Mouse (Mus musculus) bone marrow, adult 2 months (tissue): ENCODE data around the gene Nmur1. TPM values are rescaled to one million over a fixed set of nuclear protein-coding genes. Genes with fewer than 3 reads are reported as not detected.

Experiments
- H3K27ac ChIP-seq: fragments of 200-500 bp; 2 replicates; pipeline ENCODE4 v1.5.1; 2012; ENCODE audit warnings: low read depth, mild to moderate bottlenecking, control low read depth, inconsistent platforms, low read length; ENCODE audit not compliant: control insufficient read depth, poor library complexity, insufficient read depth
- H3K4me1 ChIP-seq: fragments of 200-500 bp; 2 replicates; pipeline ENCODE4 v1.6.1; 2011; ENCODE audit warnings: low read length; ENCODE audit not compliant: control insufficient read depth, insufficient read depth
- H3K4me3 ChIP-seq: fragments of 200-500 bp; replicated peaks from 2 replicates; pipeline ENCODE3; 2011; ENCODE audit warnings: mild to moderate bottlenecking, low read depth, low read length, control low read depth; ENCODE audit not compliant: control insufficient read depth
- CTCF ChIP-seq: fragments of 200-500 bp; IDR thresholded peaks from 2 replicates; pipeline ENCODE4 v1.5.1; 2011; ENCODE audit warnings: low read length, control low read depth; ENCODE audit not compliant: control insufficient read depth, insufficient read depth
- POLR2A ChIP-seq: fragments of 200-500 bp; IDR thresholded peaks from 2 replicates; pipeline ENCODE4 v1.6.1; 2011; ENCODE audit warnings: low read depth, mild to moderate bottlenecking, control low read depth, low read length, borderline replicate concordance; ENCODE audit not compliant: control insufficient read depth
- WGBS: fragments of 180-500 bp; shearing (Covaris S2); methylation state at CpG from one replicate; pipeline ENCODE4 v1.1.7; 2018; 5-methylcytosine and 5-hydroxymethylcytosine counted together
- polyA plus RNA-seq: library from polyadenylated mRNA; stranded (reverse); fragments of >200 nt; gene quantifications from 2 replicates; pipeline ENCODE4 v1.2.4, GENCODE M21; 2011; ENCODE audit warnings: low replicate concordance; ENCODE audit not compliant: missing spikeins, insufficient read depth, insufficient read length

Nmur1 gene
- polyA plus RNA-seq, 1 experiment: not detected

- Histone ChIP-seq H3K4me1 (peaks cover 1% of the 10 kb centered on the region; the same call in 1 of the 2 replicates), H3K27ac (no peak overlapping the region), H3K4me3 (no peak overlapping the region)
- no peak for TF ChIP-seq POLR2A
- WGBS: 54% methylated on average over 3 of the region's 3 CpGs
Measured at GRCm38 (mm10) chr1:86393219-86393618, 32.8 kb downstream of the Nmur1 start.

GRCm38 (mm10) chr1:86391425-86391824 lies 34.6 kb downstream of the Nmur1 start:
- H3K4me1 ChIP-seq: no peaks in the 10 kb centered on the region
- H3K27ac ChIP-seq: no peak overlapping the region
- WGBS: 58% methylated on average over 2 of the region's 2 CpGs
- H3K4me3 ChIP-seq: no peak overlapping the region
- no peak for TF ChIP-seq CTCF
- TF ChIP-seq POLR2A: no peak

- 1% methylated on average over 11 of the region's 11 CpGs for WGBS
- no peak overlapping the region for H3K27ac ChIP-seq
- H3K4me1 ChIP-seq: no peaks in the 10 kb centered on the region
- TF ChIP-seq CTCF (peak; percentile 80), POLR2A (no peak)
- H3K4me3 ChIP-seq: no peak overlapping the region
Measured at GRCm38 (mm10) chr1:86389230-86389629, 36.8 kb downstream of the Nmur1 start.

GRCm38 (mm10) chr1:86381027-86381426 lies 45.0 kb downstream of the Nmur1 start:
- peaks cover 2% of the 10 kb centered on the region for H3K4me1 ChIP-seq
- 19% methylated on average over 13 of the region's 13 CpGs for WGBS
- TF ChIP-seq CTCF (peak; percentile 93), POLR2A (no peak)
- peak overlapping the region; percentile 56 for H3K4me3 ChIP-seq
- no peak overlapping the region for H3K27ac ChIP-seq

GRCm38 (mm10) chr1:86379161-86379569 lies 46.9 kb downstream of the Nmur1 start:
- Histone ChIP-seq H3K4me3 (no peak overlapping the region), H3K27ac (peak overlapping the region; percentile 3; the same call in 1 of the 2 replicates), H3K4me1 (peaks cover 2% of the 10 kb centered on the region)
- 10% methylated on average over 9 of the region's 9 CpGs for WGBS
- no peak for TF ChIP-seq POLR2A
- TF ChIP-seq CTCF: no peak

DNA sequence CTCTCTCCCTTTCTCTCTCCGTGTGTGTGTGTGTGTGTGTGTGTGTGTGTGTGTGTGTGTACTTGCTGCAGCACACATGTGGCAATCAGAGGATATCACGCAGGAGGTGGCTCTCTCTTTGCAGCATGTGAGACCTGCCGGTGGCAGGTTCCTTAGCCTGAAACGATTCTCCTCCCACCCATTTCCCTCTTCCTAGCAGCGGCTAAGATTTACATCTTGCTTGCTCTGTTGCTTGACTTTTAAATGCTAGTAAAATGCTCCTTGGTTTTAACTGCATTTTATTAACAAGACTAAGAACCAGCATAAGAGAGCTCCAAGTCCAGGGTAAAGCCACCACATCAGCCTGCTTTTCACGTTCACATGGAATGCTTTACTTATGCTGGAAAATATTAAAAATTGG lies 47.4 kb downstream of the Nmur1 start:
- H3K27ac ChIP-seq: no peak overlapping the region
- no peak overlapping the region for H3K4me3 ChIP-seq
- TF ChIP-seq CTCF (no peak), POLR2A (no peak)
- 7% methylated on average over 6 of the region's 6 CpGs for WGBS
- H3K4me1 ChIP-seq: peaks cover 2% of the 10 kb centered on the region

DNA sequence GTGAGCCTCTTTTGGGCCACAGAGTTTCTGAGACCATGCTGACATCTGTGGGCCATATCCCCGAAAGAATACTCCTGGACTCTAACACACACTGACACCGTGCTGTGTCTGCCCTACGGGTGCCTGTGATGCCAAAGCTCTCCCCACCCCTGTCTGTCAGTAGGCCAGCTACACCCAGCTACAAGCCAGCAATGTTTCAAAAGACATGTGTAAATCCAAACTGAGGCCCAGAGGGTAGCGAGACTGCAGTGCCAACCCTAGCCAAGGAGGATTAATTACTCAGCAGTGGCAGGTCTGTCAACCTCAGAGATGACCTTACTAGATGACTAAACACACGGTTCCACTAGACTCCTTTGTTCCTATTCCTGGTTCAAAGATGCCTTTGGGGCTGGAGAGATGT lies 49.7 kb downstream of the Nmur1 start:
- Histone ChIP-seq H3K4me3 (no peak overlapping the region), H3K4me1 (peaks cover 2% of the 10 kb centered on the region), H3K27ac (no peak overlapping the region)
- TF ChIP-seq CTCF: no peak
- TF ChIP-seq POLR2A: no peak
- 85% methylated on average over 5 of the region's 5 CpGs for WGBS

GRCm38 (mm10) chr1:86371997-86372396 lies 54.0 kb downstream of the Nmur1 start:
- TF ChIP-seq POLR2A (no peak), CTCF (peak; percentile 81)
- WGBS: 35% methylated on average over 10 of the region's 10 CpGs

GRCm38 (mm10) chr1:86368086-86368485 lies 57.9 kb downstream of the Nmur1 start:
- H3K4me3 ChIP-seq: no peak overlapping the region
- H3K4me1 ChIP-seq: no peaks in the 10 kb centered on the region
- no peak for TF ChIP-seq POLR2A
- no peak for TF ChIP-seq CTCF
- H3K27ac ChIP-seq: no peak overlapping the region
- 44% methylated on average over 4 of the region's 4 CpGs for WGBS

More at GRCm38 (mm10) chr1:86371997-86372396, 54.0 kb downstream of the Nmur1 start:
- Histone ChIP-seq H3K27ac (no peak overlapping the region), H3K4me3 (no peak overlapping the region), H3K4me1 (no peaks in the 10 kb centered on the region)
